2 mouse cellular contexts compared by ENCODE assay signal in the genomic region with DNA sequence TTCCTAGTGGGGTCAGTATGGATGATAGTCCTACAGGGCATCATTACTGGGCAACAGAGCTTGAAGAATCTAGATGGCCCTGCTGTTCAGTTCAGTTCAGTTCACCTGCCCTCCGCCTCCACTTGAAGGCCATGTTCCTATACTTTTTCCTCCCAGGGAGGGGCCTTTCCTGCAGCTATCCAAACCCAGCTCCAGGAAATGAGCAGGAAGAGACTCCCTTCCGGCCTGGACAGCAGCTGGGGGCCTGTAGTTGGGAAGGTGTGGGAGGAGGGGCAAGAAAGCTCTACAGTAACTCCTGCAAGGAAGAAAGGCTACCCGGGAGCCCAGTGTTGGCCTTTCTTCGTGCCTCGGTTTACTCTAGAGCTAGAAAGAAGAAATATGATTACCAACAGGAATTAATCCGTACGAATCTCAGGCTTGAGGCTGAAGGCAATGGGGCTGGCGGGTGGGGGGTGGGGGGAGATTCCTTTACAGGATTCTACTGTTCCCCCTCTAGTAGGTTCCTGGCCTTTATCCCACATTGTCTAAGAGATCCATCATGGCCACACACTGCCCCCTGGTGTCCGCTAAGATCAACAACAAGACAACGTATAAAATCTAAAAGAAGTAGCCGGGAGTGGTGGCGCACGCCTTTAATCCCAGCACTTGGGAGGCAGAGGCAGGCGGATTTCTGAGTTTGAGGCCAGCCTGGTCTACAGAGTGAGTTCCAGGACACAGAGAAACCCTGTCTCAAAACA.
TF ChIP-seq lines count a peak whose summit lies in the region.

No protein-coding gene starts in this region.

TF ChIP-seq in C2C12, 6 proteins besides CTCF, POLR2A, EP300 and RAD21:
- no peak for TF ChIP-seq USF1 (IDR thresholded peaks at IDR 0.05; ENCODE audit: low read depth)
- TF ChIP-seq MYOD1 (IDR thresholded peaks at IDR 0.05; ENCODE audit: control insufficient read depth, insufficient read length, low read depth) = no peak
- no peak for TF ChIP-seq FOSL1 (IDR thresholded peaks at IDR 0.05; ENCODE audit: insufficient read depth, low read length, poor library complexity, severe bottlenecking)
- TF ChIP-seq CEBPB (IDR thresholded peaks at IDR 0.05; ENCODE audit: low read depth) = no peak
- no peak for TF ChIP-seq MAX (IDR thresholded peaks at IDR 0.05)
- TF ChIP-seq MYOG (IDR thresholded peaks at IDR 0.05; ENCODE audit: control insufficient read depth, extremely low read depth, insufficient read length) = no peak

TF ChIP-seq in MEL, 35 proteins besides CTCF, POLR2A, EP300 and RAD21:
- no peak for TF ChIP-seq ZMIZ1 (IDR thresholded peaks at IDR 0.05; ENCODE audit: low read depth, low read length)
- no peak for TF ChIP-seq POLR2AphosphoS2 (IDR thresholded peaks at IDR 0.05; ENCODE audit: low read length)
- TF ChIP-seq SMC3 (IDR thresholded peaks at IDR 0.05; ENCODE audit: low read depth, low read length) = peak; percentile 91
- TF ChIP-seq NRF1 (IDR thresholded peaks at IDR 0.05; ENCODE audit: insufficient read depth, low read depth, low read length, poor library complexity, severe bottlenecking) = no peak
- TF ChIP-seq RCOR1 (IDR thresholded peaks at IDR 0.05; ENCODE audit: low read depth, low read length) = no peak
- TF ChIP-seq GATA1 (IDR thresholded peaks at IDR 0.05; ENCODE audit: low read depth, low read length) = no peak
- TF ChIP-seq ZC3H11A (IDR thresholded peaks at IDR 0.05; ENCODE audit: low read depth, low read length) = peak; percentile 86
- TF ChIP-seq BHLHE40 (IDR thresholded peaks at IDR 0.05; ENCODE audit: borderline replicate concordance, low read depth, low read length) = no peak
- no peak for TF ChIP-seq CHD2 (IDR thresholded peaks at IDR 0.05; ENCODE audit: low read length)
- TF ChIP-seq NELFE (IDR thresholded peaks at IDR 0.05; ENCODE audit: low read depth, low read length) = no peak
TF ChIP-seq in MEL: peak in this region for 2.
